Mouse (Mus musculus) ES-E14 (cell line): Measurements from ENCODE around the gene Prdx6b.

ENCODE experiments used
- CHD2 ChIP-seq: IDR thresholded peaks from 2 replicates; pipeline ENCODE4 v1.6.1; 2014; ENCODE audit warnings: mild to moderate bottlenecking, low read depth, low read length, inconsistent platforms
- MAFK ChIP-seq: IDR thresholded peaks from 2 replicates; pipeline ENCODE4 v1.6.1; 2014; ENCODE audit warnings: mild to moderate bottlenecking, low read depth, low read length, inconsistent platforms; ENCODE audit not compliant: insufficient read depth
- ZC3H11A ChIP-seq: IDR thresholded peaks from 2 replicates; pipeline ENCODE4 v1.6.1; 2012; ENCODE audit warnings: low read depth, mild to moderate bottlenecking, inconsistent platforms, low read length, borderline replicate concordance

DNA sequence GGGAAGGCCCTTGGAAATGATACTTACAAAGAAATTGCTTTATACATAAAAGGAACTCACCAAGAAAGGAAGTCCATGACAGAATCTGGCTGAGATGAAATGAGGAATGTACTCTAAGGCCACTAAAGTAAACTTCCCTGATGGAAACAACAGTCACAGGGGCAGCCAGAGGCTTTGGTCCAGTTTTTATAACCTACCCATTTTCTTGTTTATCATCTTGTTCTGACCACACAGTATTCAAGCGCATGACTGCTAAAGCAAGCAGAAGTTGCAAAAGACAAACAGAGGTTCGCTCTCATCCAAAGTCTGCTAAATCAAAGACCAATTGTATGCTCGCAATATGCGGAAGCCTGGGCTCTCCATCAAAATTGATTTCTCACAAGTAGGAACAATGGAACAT is 8.5 kb downstream of the Prdx6b start:
- TF ChIP-seq CHD2 (no peak), ZC3H11A (no peak), MAFK (no peak)
